Mouse (Mus musculus): Measurements from ENCODE around the gene Uxt. TPM values are rescaled to one million over a fixed set of nuclear protein-coding genes. Genes with fewer than 3 reads are reported as not detected.

Uxt gene
- 31.1 and 38.3 TPM in 2 replicates for polyA plus RNA-seq (2015; fragmentation: Nextera tagmentation; extraction: Ambion mirVana)

- H3K27ac ChIP-seq (replicated peaks): peak within 1 kb of the TSS; percentile 88
- H3K4me2 ChIP-seq: peak within 1 kb of the TSS; percentile 66
- peaks cover 14% of the 10 kb centered on the region for H3K36me3 ChIP-seq (replicated peaks)
- 16% methylated on average over 57 of the region's 57 CpGs for WGBS (ENCODE audit: insufficient replicate concordance)
- H3K9ac ChIP-seq: peak within 1 kb of the TSS; percentile 54
- no peaks in the 10 kb centered on the region for H3K9me3 ChIP-seq (replicated peaks)
- peak; percentile 92 for ATAC-seq (ENCODE audit: insufficient read depth)
- H3K4me1 ChIP-seq (replicated peaks): peaks cover 3% of the 10 kb centered on the region; the same call in 1 of the 2 replicates
- peak within 1 kb of the TSS; percentile 66 for H3K4me3 ChIP-seq (replicated peaks)
- no peaks in the 10 kb centered on the region for H3K27me3 ChIP-seq
Measured at GRCm38 (mm10) chrX:20961477-20962378, at the start of gene Uxt. Uxt (minus strand) TSS chrX:20962017.

DNA sequence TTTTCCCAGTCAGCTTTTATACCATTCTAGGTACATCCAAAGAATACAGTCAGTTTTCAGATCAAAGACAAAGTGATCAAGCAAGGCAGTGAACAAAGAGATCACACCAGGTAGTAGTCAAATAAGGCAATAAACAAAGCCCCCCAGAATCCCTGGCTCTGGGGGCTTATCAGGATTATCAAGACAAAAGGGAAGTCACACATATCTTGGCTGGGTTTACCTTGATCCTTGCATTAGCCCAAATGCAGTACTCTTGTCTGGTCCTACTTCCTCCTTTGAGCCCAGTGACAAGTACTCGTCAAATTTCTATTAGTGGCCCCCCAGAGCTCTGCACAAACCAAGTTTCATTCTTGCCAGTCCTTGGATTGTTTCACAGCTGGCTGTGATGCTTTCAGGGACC lies 19.1 kb upstream of the Uxt start:
- no peak overlapping the region for H3K27ac ChIP-seq (replicated peaks)
- H3K36me3 ChIP-seq (replicated peaks): no peaks in the 10 kb centered on the region
- WGBS (ENCODE audit: insufficient replicate concordance): 30% methylated on average over 1 of the region's 1 CpGs
- H3K4me2 ChIP-seq: no peak overlapping the region
- no peak overlapping the region for H3K9ac ChIP-seq
- H3K4me1 ChIP-seq (replicated peaks): no peaks in the 10 kb centered on the region
- no peak overlapping the region for H3K4me3 ChIP-seq (replicated peaks)
- ATAC-seq (ENCODE audit: insufficient read depth): no peak
- no peaks in the 10 kb centered on the region for H3K27me3 ChIP-seq
- no peaks in the 10 kb centered on the region for H3K9me3 ChIP-seq (replicated peaks)

- Histone ChIP-seq H3K9ac (peak within 1 kb of the TSS; percentile 63), H3K9me3 (replicated peaks) (no peaks in the 10 kb centered on the region), H3K4me3 (replicated peaks) (peak within 1 kb of the TSS; percentile 69), H3K4me2 (peak within 1 kb of the TSS; percentile 76), H3K27me3 (no peaks in the 10 kb centered on the region), H3K36me3 (replicated peaks) (no peaks in the 10 kb centered on the region), H3K4me1 (replicated peaks) (peaks cover 6% of the 10 kb centered on the region; the same call in 1 of the 2 replicates), H3K27ac (replicated peaks) (no peak within 1 kb of the TSS)
- 20% methylated on average over 30 of the region's 30 CpGs for WGBS (ENCODE audit: insufficient replicate concordance)
- ATAC-seq (ENCODE audit: insufficient read depth): peak; percentile 91
Measured at GRCm38 (mm10) chrX:20950191-20950880, 11.5 kb downstream of the Uxt start, which contains the start of gene Elk1. Elk1 (minus strand) TSS chrX:20950608.

DNA sequence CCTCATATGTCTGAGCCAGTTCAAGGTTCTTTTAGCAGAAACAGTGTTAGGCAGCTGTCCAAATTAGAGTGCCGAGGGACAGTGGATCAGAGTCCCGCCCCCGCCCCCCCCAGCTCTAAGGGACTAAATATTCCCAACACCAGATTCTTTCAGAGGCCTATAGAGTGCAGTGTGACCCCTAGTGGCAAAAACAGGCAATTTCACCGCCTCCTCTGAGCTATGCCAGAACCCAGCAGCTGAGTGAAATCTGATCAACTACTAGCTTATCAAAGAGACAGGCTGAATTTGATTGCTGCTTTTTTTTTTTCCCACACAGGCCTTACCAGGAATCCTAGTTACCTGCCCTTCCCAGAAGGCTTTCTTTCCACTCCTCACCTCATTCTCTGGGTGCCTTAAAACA lies 15.8 kb downstream of the Uxt start:
- H3K9me3 ChIP-seq (replicated peaks): no peaks in the 10 kb centered on the region
- H3K4me3 ChIP-seq (replicated peaks): no peak overlapping the region
- no peaks in the 10 kb centered on the region for H3K27me3 ChIP-seq
- H3K36me3 ChIP-seq (replicated peaks): no peaks in the 10 kb centered on the region
- H3K4me1 ChIP-seq (replicated peaks): peaks cover 5% of the 10 kb centered on the region; the same call in 1 of the 2 replicates
- ATAC-seq (ENCODE audit: insufficient read depth): no peak
- H3K27ac ChIP-seq (replicated peaks): no peak overlapping the region
- WGBS (ENCODE audit: insufficient replicate concordance): 6% methylated on average over 4 of the region's 4 CpGs
- no peak overlapping the region for H3K9ac ChIP-seq
- H3K4me2 ChIP-seq: no peak overlapping the region

- no peaks in the 10 kb centered on the region for H3K27me3 ChIP-seq
- 33% methylated on average over 1 of the region's 1 CpGs for WGBS (ENCODE audit: insufficient replicate concordance)
- no peak overlapping the region for H3K27ac ChIP-seq (replicated peaks)
- no peak overlapping the region for H3K4me3 ChIP-seq (replicated peaks)
- no peak for ATAC-seq (ENCODE audit: insufficient read depth)
- no peaks in the 10 kb centered on the region for H3K4me1 ChIP-seq (replicated peaks)
- no peaks in the 10 kb centered on the region for H3K9me3 ChIP-seq (replicated peaks)
- no peak overlapping the region for H3K9ac ChIP-seq
- no peak overlapping the region for H3K4me2 ChIP-seq
- H3K36me3 ChIP-seq (replicated peaks): no peaks in the 10 kb centered on the region
Measured at GRCm38 (mm10) chrX:20931963-20932362, 29.9 kb downstream of the Uxt start.

- Histone ChIP-seq H3K4me2 (no peak within 1 kb of the TSS), H3K9me3 (replicated peaks) (no peaks in the 10 kb centered on the region), H3K27ac (replicated peaks) (no peak within 1 kb of the TSS; the same call in 1 of the 2 replicates), H3K4me3 (replicated peaks) (peak within 1 kb of the TSS; percentile 7; the same call in 1 of the 2 replicates), H3K27me3 (no peaks in the 10 kb centered on the region), H3K36me3 (replicated peaks) (no peaks in the 10 kb centered on the region), H3K4me1 (replicated peaks) (no peaks in the 10 kb centered on the region), H3K9ac (no peak within 1 kb of the TSS)
- 41% methylated on average over 1 of the region's 1 CpGs for WGBS (ENCODE audit: insufficient replicate concordance)
- no peak; the same call in 1 of the 2 replicates for ATAC-seq (ENCODE audit: insufficient read depth)
Measured at GRCm38 (mm10) chrX:20931364-20931763, 30.5 kb downstream of the Uxt start, which contains the start of gene Cfp. Cfp (minus strand) TSS chrX:20931555.

DNA sequence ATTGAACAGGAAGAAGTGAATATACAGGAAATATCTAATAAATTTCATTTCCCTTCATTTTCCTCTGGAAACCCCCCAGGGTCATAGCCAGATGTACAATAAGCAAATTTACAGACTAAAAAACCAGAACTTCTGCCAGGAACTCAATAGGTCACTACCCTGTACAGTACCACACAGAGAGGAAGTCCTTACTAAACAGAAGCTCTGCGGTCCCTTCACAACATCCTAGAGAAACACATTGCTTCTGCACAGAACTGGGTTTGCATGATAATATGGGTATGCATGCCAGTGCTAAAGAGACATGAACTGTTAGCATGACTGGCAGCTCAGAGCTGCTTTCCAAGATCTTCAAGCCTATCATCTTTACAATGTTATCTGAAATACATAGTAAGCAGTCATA lies 32.0 kb downstream of the Uxt start:
- H3K36me3 ChIP-seq (replicated peaks): no peaks in the 10 kb centered on the region
- WGBS (ENCODE audit: insufficient replicate concordance): 24% methylated on average over 1 of the region's 1 CpGs
- no peak for ATAC-seq (ENCODE audit: insufficient read depth)

GRCm38 (mm10) chrX:20924976-20925375 lies 36.8 kb downstream of the Uxt start:
- no peak for ATAC-seq (ENCODE audit: insufficient read depth)
- Histone ChIP-seq H3K9me3 (replicated peaks) (no peaks in the 10 kb centered on the region), H3K4me1 (replicated peaks) (no peaks in the 10 kb centered on the region), H3K27ac (replicated peaks) (no peak overlapping the region), H3K9ac (no peak overlapping the region), H3K4me3 (replicated peaks) (no peak overlapping the region), H3K27me3 (peaks cover 25% of the 10 kb centered on the region), H3K4me2 (no peak overlapping the region), H3K36me3 (replicated peaks) (no peaks in the 10 kb centered on the region)

More for the DNA sequence above, 32.0 kb downstream of the Uxt start:
- H3K27me3 ChIP-seq: no peaks in the 10 kb centered on the region
- H3K4me1 ChIP-seq (replicated peaks): no peaks in the 10 kb centered on the region
- H3K4me3 ChIP-seq (replicated peaks): no peak overlapping the region
- H3K4me2 ChIP-seq: no peak overlapping the region
- H3K9me3 ChIP-seq (replicated peaks): no peaks in the 10 kb centered on the region
- H3K9ac ChIP-seq: no peak overlapping the region
- no peak overlapping the region for H3K27ac ChIP-seq (replicated peaks)

DNA sequence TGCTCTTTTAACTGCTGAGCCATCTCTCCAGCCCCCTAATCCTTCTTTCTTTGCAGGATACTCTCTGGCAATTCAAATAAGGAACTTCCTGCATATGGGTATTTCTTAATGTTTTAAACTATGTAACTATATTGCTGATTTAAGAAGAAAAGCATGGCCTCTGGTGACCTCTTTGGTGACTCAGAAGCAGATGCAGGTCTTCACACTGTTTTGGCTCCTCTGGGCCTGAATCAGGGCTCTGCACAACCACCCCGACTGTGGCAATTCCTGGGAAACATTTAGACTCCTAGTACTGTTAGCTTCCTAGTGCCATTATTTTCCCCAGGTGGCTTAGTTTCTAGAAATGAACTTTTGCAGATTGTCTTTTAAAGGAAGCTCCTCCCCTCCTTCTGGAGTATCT lies 38.3 kb downstream of the Uxt start:
- WGBS (ENCODE audit: insufficient replicate concordance): 45% methylated on average over 1 of the region's 1 CpGs
- H3K4me2 ChIP-seq: no peak overlapping the region
- ATAC-seq (ENCODE audit: insufficient read depth): no peak

GRCm38 (mm10) chrX:20921366-20921765 lies 40.5 kb downstream of the Uxt start:
- Histone ChIP-seq H3K27me3 (peaks cover 48% of the 10 kb centered on the region), H3K4me3 (replicated peaks) (no peak overlapping the region), H3K9ac (no peak overlapping the region), H3K4me2 (no peak overlapping the region), H3K4me1 (replicated peaks) (no peaks in the 10 kb centered on the region), H3K36me3 (replicated peaks) (no peaks in the 10 kb centered on the region), H3K9me3 (replicated peaks) (no peaks in the 10 kb centered on the region), H3K27ac (replicated peaks) (no peak overlapping the region)
- no peak for ATAC-seq (ENCODE audit: insufficient read depth)
- WGBS (ENCODE audit: insufficient replicate concordance): 39% methylated on average over 5 of the region's 5 CpGs

More for the DNA sequence above, 38.3 kb downstream of the Uxt start:
- Histone ChIP-seq H3K9me3 (replicated peaks) (no peaks in the 10 kb centered on the region), H3K9ac (no peak overlapping the region), H3K4me1 (replicated peaks) (no peaks in the 10 kb centered on the region), H3K27ac (replicated peaks) (no peak overlapping the region), H3K27me3 (peaks cover 40% of the 10 kb centered on the region), H3K36me3 (replicated peaks) (no peaks in the 10 kb centered on the region), H3K4me3 (replicated peaks) (no peak overlapping the region)

DNA sequence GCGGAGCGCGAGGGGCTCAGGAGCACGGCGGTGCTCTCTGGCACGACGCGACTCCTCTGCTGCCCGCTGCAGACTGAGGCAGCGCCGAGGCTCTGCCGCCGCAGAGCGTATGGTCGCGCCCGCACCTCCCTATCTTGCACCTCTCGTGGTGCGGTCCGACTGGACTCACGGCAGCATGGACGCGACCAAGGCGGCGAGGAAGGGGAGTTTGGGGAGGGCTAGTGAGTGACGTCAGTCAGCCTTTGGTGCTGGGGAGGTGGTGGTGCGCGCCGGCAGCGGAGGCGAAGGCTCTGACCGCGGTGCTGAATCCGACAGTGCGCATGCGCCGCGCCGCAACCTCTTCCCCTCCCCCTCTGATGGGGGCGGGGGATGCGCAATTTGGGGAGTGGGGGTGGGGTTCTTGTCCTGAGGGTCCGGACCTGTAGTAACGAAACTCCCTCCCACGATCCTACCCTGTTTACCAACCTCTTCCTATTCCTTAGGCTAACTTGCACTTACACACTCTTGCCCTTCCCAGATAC lies 40.9 kb downstream of the Uxt start, which contains the start of gene Syn1:
Syn1 (minus strand) TSS at position 161 of the 521 bp plus-strand sequence.
- Histone ChIP-seq H3K4me2 (peak within 1 kb of the TSS; percentile 56), H3K4me3 (replicated peaks) (peak within 1 kb of the TSS; percentile 36), H3K27ac (replicated peaks) (no peak within 1 kb of the TSS), H3K4me1 (replicated peaks) (no peaks in the 10 kb centered on the region), H3K27me3 (peaks cover 48% of the 10 kb centered on the region), H3K9ac (no peak within 1 kb of the TSS), H3K36me3 (replicated peaks) (no peaks in the 10 kb centered on the region), H3K9me3 (replicated peaks) (no peaks in the 10 kb centered on the region)
- WGBS (ENCODE audit: insufficient replicate concordance): 18% methylated on average over 44 of the region's 44 CpGs
- peak; percentile 63 for ATAC-seq (ENCODE audit: insufficient read depth)
